Mouse (Mus musculus) stomach, embryonic 14.5 days (tissue): Measurements from ENCODE around the gene Csrp3. TPM values are rescaled to one million over a fixed set of nuclear protein-coding genes. Genes with fewer than 3 reads are reported as not detected.

ENCODE experiments used
- ATAC-seq: fragments of 200-750 bp; cut with Nextera tagmentation; 2 replicates; pipeline ENCODE4 v1.8.0; 2017; ENCODE audit warnings: low read depth, moderate TSS enrichment; ENCODE audit not compliant: insufficient number of reproducible peaks, insufficient read depth, low FRiP score
- H3K27ac ChIP-seq: fragments of 300-500 bp; sonication (generic); 2 replicates; pipeline ENCODE4 v1.5.1; 2014; ENCODE audit warnings: mild to moderate bottlenecking, low read length, moderate library complexity, mixed read lengths
- H3K27me3 ChIP-seq: fragments of 300-500 bp; sonication (generic); 2 replicates; pipeline ENCODE4 v1.6.1; 2014; ENCODE audit warnings: low read length, control low read depth, mixed read lengths; ENCODE audit not compliant: control insufficient read depth, insufficient read depth
- H3K36me3 ChIP-seq: fragments of 300-500 bp; sonication (generic); 2 replicates; pipeline ENCODE4 v1.6.1; 2014; ENCODE audit warnings: mild to moderate bottlenecking, control low read depth, low read length, moderate library complexity, mixed read lengths; ENCODE audit not compliant: control insufficient read depth, insufficient read depth
- H3K4me1 ChIP-seq: fragments of 300-500 bp; sonication (generic); 2 replicates; pipeline ENCODE4 v1.6.1; 2014; ENCODE audit warnings: low read length, control low read depth, mixed read lengths; ENCODE audit not compliant: control insufficient read depth, insufficient read depth
- H3K4me2 ChIP-seq: fragments of 300-500 bp; sonication (generic); replicated peaks from 2 replicates; pipeline ENCODE4 v1.6.1; 2014; ENCODE audit warnings: low read depth, low read length, control low read depth
- H3K4me3 ChIP-seq: fragments of 300-500 bp; sonication (generic); 2 replicates; pipeline ENCODE4 v1.5.1; 2014; ENCODE audit warnings: low read depth, low read length, control low read depth
- H3K9ac ChIP-seq: fragments of 300-500 bp; sonication (generic); replicated peaks from 2 replicates; pipeline ENCODE4 v1.6.1; 2014; ENCODE audit warnings: low read depth, mild to moderate bottlenecking, control low read depth, low read length, moderate library complexity, mixed read lengths
- H3K9me3 ChIP-seq: fragments of 300-500 bp; sonication (generic); 2 replicates; pipeline ENCODE4 v1.6.1; 2016; ENCODE audit warnings: low read depth, low read length, control low read depth; ENCODE audit not compliant: control insufficient read depth
- WGBS: fragments of 180-500 bp; shearing (Covaris S2); extraction: QIAGEN DNeasy Blood & Tissue Kit; methylation state at CpG from one replicate; pipeline ENCODE4 v1.1.7; 2014; 5-methylcytosine and 5-hydroxymethylcytosine counted together
- polyA plus RNA-seq: library from polyadenylated mRNA; unstranded; fragments of >200 nt; fragmentation: Nextera tagmentation; extraction: Ambion mirVana; gene quantifications from 2 replicates; pipeline ENCODE4 v1.2.1, GENCODE M21; 2014

Csrp3 gene
- polyA plus RNA-seq, 1 experiment from 2014 or later = 0.29 TPM

DNA sequence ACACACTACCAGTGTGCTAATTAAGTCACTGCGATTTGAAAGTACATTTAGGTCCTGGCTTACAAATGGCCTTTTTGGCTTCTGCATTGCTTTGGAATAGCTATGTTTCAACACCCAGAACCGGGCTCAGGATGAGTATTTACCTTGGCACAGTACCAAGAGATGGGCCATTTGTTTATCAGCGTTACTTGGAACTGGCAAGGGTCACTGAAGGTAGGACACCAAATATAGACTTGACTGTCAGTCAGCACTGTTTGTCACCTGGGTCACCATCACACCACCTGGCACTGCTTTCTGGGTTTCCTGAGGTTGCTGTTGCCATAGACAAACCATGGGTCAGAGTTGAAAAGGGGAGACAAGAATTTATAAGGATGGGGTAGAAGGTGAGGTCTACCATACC is 5.5 kb downstream of the Csrp3 start:
- no peak for ATAC-seq
- Histone ChIP-seq H3K4me1 (0 out of 2 replicates have a peak, but pooled peaks cover 4% of the 10 kb centered on the region), H3K36me3 (no peaks in the 10 kb centered on the region), H3K4me3 (no peak overlapping the region), H3K9ac (no peak overlapping the region), H3K27me3 (no peaks in the 10 kb centered on the region), H3K4me2 (no peak overlapping the region), H3K27ac (no peak overlapping the region), H3K9me3 (no peaks in the 10 kb centered on the region)
- 66% methylated on average over 3 of the region's 3 CpGs for WGBS

DNA sequence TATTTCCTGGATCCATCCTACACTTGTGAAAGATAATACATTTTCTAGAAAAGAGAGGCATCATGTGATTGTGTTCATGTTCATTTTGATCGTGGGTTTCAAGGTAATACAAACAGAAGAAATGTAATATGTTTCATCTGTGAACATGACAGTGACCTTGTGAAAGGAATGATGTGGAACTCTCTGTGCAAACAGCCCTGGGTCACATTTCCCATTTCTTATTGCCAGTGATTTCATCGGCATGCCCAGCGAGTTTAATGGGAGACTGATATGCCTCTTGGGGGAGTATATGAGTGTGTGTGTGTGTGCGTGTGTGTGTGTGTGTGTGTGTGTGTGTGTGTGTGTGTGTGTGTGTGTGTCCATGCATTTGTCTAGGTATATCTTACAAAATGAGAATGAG is 6.3 kb downstream of the Csrp3 start:
- H3K9me3 ChIP-seq = no peaks in the 10 kb centered on the region
- no peak overlapping the region for H3K4me3 ChIP-seq
- ATAC-seq = no peak
- no peaks in the 10 kb centered on the region for H3K36me3 ChIP-seq
- H3K4me1 ChIP-seq = 0 out of 2 replicates have a peak, but pooled peaks cover 4% of the 10 kb centered on the region
- 61% methylated on average over 4 of the region's 4 CpGs for WGBS
- H3K9ac ChIP-seq = no peak overlapping the region
- no peak overlapping the region for H3K4me2 ChIP-seq
- H3K27me3 ChIP-seq = no peaks in the 10 kb centered on the region
- no peak overlapping the region for H3K27ac ChIP-seq

DNA sequence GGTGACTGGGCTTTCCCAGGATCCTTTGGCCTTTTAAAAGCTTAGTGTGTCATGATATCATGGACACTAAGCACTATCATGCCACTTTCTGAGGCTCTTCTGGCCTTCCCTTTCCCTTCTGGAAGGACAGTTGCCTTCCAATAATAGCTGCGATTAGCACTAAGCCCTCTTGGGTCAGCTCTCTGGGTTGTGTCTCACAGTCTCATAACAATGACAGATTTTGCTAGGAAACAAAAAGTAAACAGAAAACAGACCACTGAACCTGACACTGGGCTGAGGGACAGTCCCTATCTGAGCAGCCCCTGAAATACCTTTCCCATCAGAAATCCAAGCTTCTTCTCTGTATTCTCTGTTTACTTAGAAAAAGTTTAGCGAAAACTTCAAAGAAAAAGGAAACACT is 7.3 kb downstream of the Csrp3 start:
- no peak overlapping the region for H3K4me3 ChIP-seq
- no peaks in the 10 kb centered on the region for H3K36me3 ChIP-seq
- no peak overlapping the region for H3K9ac ChIP-seq
- no peak overlapping the region for H3K4me2 ChIP-seq
- H3K27ac ChIP-seq = no peak overlapping the region
- no peaks in the 10 kb centered on the region for H3K27me3 ChIP-seq
- WGBS = 63% methylated on average over 2 of the region's 2 CpGs
- H3K4me1 ChIP-seq = 0 out of 2 replicates have a peak, but pooled peaks cover 4% of the 10 kb centered on the region
- no peaks in the 10 kb centered on the region for H3K9me3 ChIP-seq
- no peak for ATAC-seq

DNA sequence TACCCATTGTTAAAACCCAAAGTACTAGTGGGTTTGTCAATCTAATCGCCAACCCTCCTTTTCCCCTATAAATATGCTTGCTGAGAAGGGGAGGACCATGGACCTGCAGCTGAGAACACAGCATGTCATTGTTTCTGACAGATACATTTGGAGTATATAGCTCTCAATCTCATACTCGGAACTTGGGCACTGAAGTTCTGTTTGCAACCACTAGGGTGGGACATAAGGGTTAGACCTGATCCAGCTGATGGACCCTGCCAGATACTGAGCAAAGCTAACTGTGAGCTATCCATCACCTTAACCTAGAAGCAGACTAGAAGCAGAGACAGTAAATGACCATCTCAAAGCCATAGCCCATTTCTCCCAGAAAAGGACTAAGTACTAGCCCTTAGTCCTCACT is 9.4 kb downstream of the Csrp3 start:
- Histone ChIP-seq H3K36me3 (no peaks in the 10 kb centered on the region), H3K4me1 (0 out of 2 replicates have a peak, but pooled peaks cover 4% of the 10 kb centered on the region), H3K27me3 (no peaks in the 10 kb centered on the region), H3K4me3 (no peak overlapping the region), H3K27ac (no peak overlapping the region), H3K9ac (no peak overlapping the region), H3K9me3 (no peaks in the 10 kb centered on the region), H3K4me2 (no peak overlapping the region)
- WGBS = 62% methylated on average over 2 of the region's 2 CpGs
- no peak for ATAC-seq

DNA sequence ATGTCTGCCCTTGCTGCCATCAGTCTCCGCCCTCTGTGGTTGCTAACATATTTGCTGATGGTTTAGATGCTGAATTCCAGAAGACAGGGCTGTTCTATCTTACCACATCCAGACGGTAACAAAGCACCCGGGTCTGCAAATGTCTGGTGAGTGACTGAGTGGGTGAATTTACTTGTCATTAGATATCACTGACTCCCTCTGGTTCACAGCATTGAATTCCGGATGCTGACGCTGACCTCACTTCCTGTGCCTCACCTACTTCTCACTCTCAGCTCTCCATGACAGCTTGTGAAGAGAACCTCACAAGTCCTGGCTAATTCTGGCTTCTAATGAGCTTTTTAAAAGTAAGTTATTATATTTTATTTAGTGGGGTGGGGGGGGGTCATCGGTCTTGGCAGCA is 10.9 kb downstream of the Csrp3 start:
- Histone ChIP-seq H3K4me2 (no peak overlapping the region), H3K4me1 (0 out of 2 replicates have a peak, but pooled peaks cover 4% of the 10 kb centered on the region), H3K4me3 (no peak overlapping the region), H3K9me3 (no peaks in the 10 kb centered on the region), H3K27ac (no peak overlapping the region), H3K36me3 (no peaks in the 10 kb centered on the region), H3K27me3 (no peaks in the 10 kb centered on the region), H3K9ac (no peak overlapping the region)
- no peak for ATAC-seq
- 63% methylated on average over 6 of the region's 6 CpGs for WGBS

DNA sequence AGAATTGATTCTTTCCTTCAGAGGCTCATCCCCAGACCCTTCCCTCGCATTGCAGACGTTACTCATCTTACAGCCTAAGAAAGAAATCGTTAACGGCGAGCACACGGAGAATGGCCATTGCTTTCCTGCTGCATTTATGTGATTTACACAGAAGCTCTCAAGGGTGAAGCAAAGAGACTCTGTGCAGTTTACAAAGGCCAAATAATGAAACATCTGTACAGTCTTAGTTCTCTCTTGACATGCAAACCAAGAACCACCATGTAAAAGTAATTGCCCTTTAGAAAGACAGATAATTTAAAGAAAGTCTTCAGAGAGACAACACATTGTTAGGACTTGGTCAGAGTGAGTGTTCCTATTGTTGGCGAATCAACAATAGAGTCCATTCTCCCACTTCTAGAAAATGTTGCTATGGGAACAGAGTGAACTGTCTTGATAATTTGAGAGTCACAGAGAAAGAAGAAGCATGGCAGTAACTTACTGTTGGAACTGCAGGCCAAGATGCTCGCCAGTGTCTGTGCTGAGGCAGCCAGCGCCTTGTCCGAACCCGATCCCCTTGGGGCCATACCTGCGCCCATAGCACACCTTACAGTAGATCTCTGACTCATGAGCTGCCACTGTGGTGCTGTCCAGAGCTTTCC is 12.7 kb downstream of the Csrp3 start:
- Histone ChIP-seq H3K4me3 (no peak overlapping the region), H3K4me1 (0 out of 2 replicates have a peak, but pooled peaks cover 3% of the 10 kb centered on the region), H3K9ac (no peak overlapping the region), H3K36me3 (no peaks in the 10 kb centered on the region), H3K9me3 (no peaks in the 10 kb centered on the region), H3K27ac (no peak overlapping the region), H3K4me2 (no peak overlapping the region), H3K27me3 (no peaks in the 10 kb centered on the region)
- ATAC-seq = no peak
- WGBS = 77% methylated on average over 12 of the region's 12 CpGs

DNA sequence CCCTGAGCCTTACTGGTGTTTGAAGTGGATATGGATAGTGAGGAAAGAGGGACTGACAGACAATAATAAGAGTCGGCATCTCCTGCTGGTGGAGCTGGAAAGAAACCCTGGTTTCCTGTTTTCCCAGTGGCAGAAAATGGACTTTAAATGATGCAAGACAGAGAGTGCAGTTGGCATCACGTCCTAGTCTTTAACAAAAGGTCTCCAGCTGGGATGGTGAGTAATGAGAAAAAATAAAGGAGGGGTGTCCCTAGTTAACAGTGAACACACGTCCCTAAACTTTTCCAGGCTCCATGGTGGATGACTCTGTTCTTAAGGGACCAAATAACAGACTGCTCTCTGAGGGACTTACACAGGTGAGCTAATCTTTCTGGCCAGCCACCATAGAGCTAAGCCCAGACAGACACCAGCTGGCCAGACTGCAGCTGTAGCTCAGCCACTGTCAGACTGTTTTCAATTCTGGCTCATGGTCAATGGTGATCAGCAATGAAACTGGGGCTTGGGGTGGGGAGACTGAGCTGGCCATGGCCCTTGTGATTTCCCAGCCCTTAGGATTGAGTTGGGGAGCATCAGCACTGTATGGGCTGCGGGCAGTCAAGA is 13.4 kb downstream of the Csrp3 start:
- Histone ChIP-seq H3K4me1 (0 out of 2 replicates have a peak, but pooled peaks cover 2% of the 10 kb centered on the region), H3K4me2 (no peak overlapping the region), H3K9ac (no peak overlapping the region), H3K36me3 (no peaks in the 10 kb centered on the region), H3K9me3 (no peaks in the 10 kb centered on the region), H3K27ac (no peak overlapping the region), H3K4me3 (no peak overlapping the region), H3K27me3 (no peaks in the 10 kb centered on the region)
- no peak for ATAC-seq
- 73% methylated on average over 4 of the region's 4 CpGs for WGBS

DNA sequence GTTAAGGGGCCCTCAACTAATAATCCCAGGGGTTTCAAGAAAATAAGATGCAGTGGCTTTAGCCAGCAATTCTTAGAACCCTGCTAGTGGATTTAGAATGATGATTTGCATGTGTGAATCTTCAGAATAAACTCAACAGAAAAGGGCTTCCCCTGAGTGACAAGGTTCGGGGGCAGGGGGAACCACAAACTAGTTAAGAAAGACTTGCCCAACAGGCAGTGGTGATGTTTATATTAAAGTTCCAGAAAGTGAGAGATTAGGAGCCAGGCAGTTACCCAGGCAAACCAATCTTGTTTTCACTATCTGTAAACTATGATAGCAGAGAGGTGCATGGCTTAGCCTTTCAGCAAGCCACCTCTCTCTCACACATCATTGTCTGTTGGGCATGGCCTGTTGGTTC is 15.1 kb downstream of the Csrp3 start:
- Histone ChIP-seq H3K4me1 (0 out of 2 replicates have a peak, but pooled peaks cover 2% of the 10 kb centered on the region), H3K9ac (no peak overlapping the region), H3K4me2 (no peak overlapping the region), H3K27me3 (no peaks in the 10 kb centered on the region), H3K9me3 (no peaks in the 10 kb centered on the region), H3K27ac (no peak overlapping the region), H3K36me3 (peaks cover 4% of the 10 kb centered on the region; the same call in 1 of the 2 replicates), H3K4me3 (no peak overlapping the region)
- 67% methylated on average over 1 of the region's 1 CpGs for WGBS
- ATAC-seq = no peak
